Mouse (Mus musculus): ENCODE results near the gene Med12. TPM values are rescaled to one million over a fixed set of nuclear protein-coding genes. Genes with fewer than 3 reads are reported as not detected.
A peak's percentile ranks its signal among the peaks of the same experiment; 100 is the strongest.

Gene Med12
- 18.4 and 21.1 TPM in 2 replicates for polyA plus RNA-seq (2015; fragmentation: Nextera tagmentation; extraction: Ambion mirVana)

- ATAC-seq (ENCODE audit: low read depth) (peak; percentile 98), DNase-seq (peak; percentile 90)
- H3K4me2 ChIP-seq = peak within 1 kb of the TSS; percentile 68
- H3K9ac ChIP-seq = peak within 1 kb of the TSS; percentile 88
- WGBS (ENCODE audit: insufficient replicate concordance) = 13% methylated on average over 54 of the region's 54 CpGs
- H3K4me3 ChIP-seq (replicated peaks) = peak within 1 kb of the TSS; percentile 73
- H3K36me3 ChIP-seq = peaks cover 37% of the 10 kb centered on the region
- no peaks in the 10 kb centered on the region for H3K9me3 ChIP-seq (replicated peaks)
- peak within 1 kb of the TSS; percentile 89 for H3K27ac ChIP-seq
- H3K4me1 ChIP-seq (replicated peaks) = peaks cover 24% of the 10 kb centered on the region
- no peaks in the 10 kb centered on the region; the same call in 1 of the 2 replicates for H3K27me3 ChIP-seq
These were observed at the start of gene Med12 for GRCm38 (mm10) chrX:101273875-101274738. Gene Med12, plus strand, starts transcription at chrX:101274030.

GRCm38 (mm10) chrX:101245011-101245410, 28.8 kb upstream of the Med12 start:
- H3K9me3 ChIP-seq (replicated peaks) = no peaks in the 10 kb centered on the region
- H3K4me2 ChIP-seq = no peak overlapping the region
- H3K9ac ChIP-seq = no peak overlapping the region
- no peak overlapping the region for H3K4me3 ChIP-seq (replicated peaks)
- 26% methylated on average over 1 of the region's 1 CpGs for WGBS (ENCODE audit: insufficient replicate concordance)
- H3K27ac ChIP-seq = no peak overlapping the region
- DNase-seq (no peak), ATAC-seq (ENCODE audit: low read depth) (no peak)
- no peaks in the 10 kb centered on the region for H3K36me3 ChIP-seq
- no peaks in the 10 kb centered on the region for H3K4me1 ChIP-seq (replicated peaks)
- peaks cover 19% of the 10 kb centered on the region; the same call in 1 of the 2 replicates for H3K27me3 ChIP-seq

- Histone ChIP-seq H3K4me2 (peak within 1 kb of the TSS; percentile 78), H3K36me3 (peaks cover 18% of the 10 kb centered on the region), H3K4me3 (replicated peaks) (peak within 1 kb of the TSS; percentile 73), H3K9ac (peak within 1 kb of the TSS; percentile 86), H3K4me1 (replicated peaks) (peaks cover 9% of the 10 kb centered on the region), H3K27ac (peak within 1 kb of the TSS; percentile 80), H3K9me3 (replicated peaks) (no peaks in the 10 kb centered on the region), H3K27me3 (no peaks in the 10 kb centered on the region)
- ATAC-seq (ENCODE audit: low read depth) (peak; percentile 93), DNase-seq (peak; percentile 81)
- 17% methylated on average over 47 of the region's 47 CpGs for WGBS (ENCODE audit: insufficient replicate concordance)
These were observed 19.7 kb upstream of the Med12 start, which contains the start of gene Foxo4 for GRCm38 (mm10) chrX:101253952-101254729. Gene Foxo4, plus strand, starts transcription at chrX:101254528.

GRCm38 (mm10) chrX:101254740-101255139, 19.1 kb upstream of the Med12 start:
- peak overlapping the region; percentile 78 for H3K4me2 ChIP-seq
- ATAC-seq (ENCODE audit: low read depth) = peak; percentile 22
- peaks cover 18% of the 10 kb centered on the region for H3K36me3 ChIP-seq
- H3K27ac ChIP-seq = peak overlapping the region; percentile 80
- no peaks in the 10 kb centered on the region for H3K9me3 ChIP-seq (replicated peaks)
- H3K4me1 ChIP-seq (replicated peaks) = peaks cover 9% of the 10 kb centered on the region
- peak overlapping the region; percentile 73 for H3K4me3 ChIP-seq (replicated peaks)
- H3K27me3 ChIP-seq = no peaks in the 10 kb centered on the region
- H3K9ac ChIP-seq = peak overlapping the region; percentile 86
- WGBS (ENCODE audit: insufficient replicate concordance) = 6% methylated on average over 26 of the region's 26 CpGs
- no peak for DNase-seq

GRCm38 (mm10) chrX:101256603-101257002, 17.2 kb upstream of the Med12 start:
- H3K9me3 ChIP-seq (replicated peaks) = no peaks in the 10 kb centered on the region
- H3K4me2 ChIP-seq = peak overlapping the region; percentile 78
- H3K27ac ChIP-seq = no peak overlapping the region
- DNase-seq (no peak), ATAC-seq (ENCODE audit: low read depth) (no peak)
- H3K36me3 ChIP-seq = peaks cover 18% of the 10 kb centered on the region
- peaks cover 21% of the 10 kb centered on the region for H3K4me1 ChIP-seq (replicated peaks)
- H3K4me3 ChIP-seq (replicated peaks) = no peak overlapping the region
- H3K9ac ChIP-seq = no peak overlapping the region
- 81% methylated on average over 13 of the region's 13 CpGs for WGBS (ENCODE audit: insufficient replicate concordance)
- no peaks in the 10 kb centered on the region for H3K27me3 ChIP-seq

- peaks cover 18% of the 10 kb centered on the region for H3K36me3 ChIP-seq
- DNase-seq (no peak), ATAC-seq (ENCODE audit: low read depth) (peak; percentile 46; the same call in 1 of the 2 replicates)
- WGBS (ENCODE audit: insufficient replicate concordance) = 12% methylated on average over 11 of the region's 13 CpGs
- no peak overlapping the region; the same call in 1 of the 2 replicates for H3K4me2 ChIP-seq
- no peaks in the 10 kb centered on the region for H3K27me3 ChIP-seq
- no peaks in the 10 kb centered on the region for H3K9me3 ChIP-seq (replicated peaks)
- H3K4me1 ChIP-seq (replicated peaks) = peaks cover 27% of the 10 kb centered on the region
- H3K4me3 ChIP-seq (replicated peaks) = no peak overlapping the region
- H3K9ac ChIP-seq = no peak overlapping the region
- peak overlapping the region; percentile 18; the same call in 1 of the 2 replicates for H3K27ac ChIP-seq
These were observed 13.1 kb upstream of the Med12 start for GRCm38 (mm10) chrX:101260441-101261325.

GRCm38 (mm10) chrX:101263892-101264291, 9.9 kb upstream of the Med12 start, which contains the start of gene Gm614:
Gene Gm614, minus strand, starts transcription at chrX:101263992.
- DNase-seq = no peak
- Histone ChIP-seq H3K9me3 (replicated peaks) (no peaks in the 10 kb centered on the region), H3K9ac (no peak within 1 kb of the TSS), H3K36me3 (peaks cover 2% of the 10 kb centered on the region), H3K4me3 (replicated peaks) (no peak within 1 kb of the TSS), H3K4me1 (replicated peaks) (peaks cover 35% of the 10 kb centered on the region), H3K27me3 (no peaks in the 10 kb centered on the region), H3K4me2 (no peak within 1 kb of the TSS), H3K27ac (no peak within 1 kb of the TSS)
- WGBS (ENCODE audit: insufficient replicate concordance) = 83% methylated on average over 1 of the region's 1 CpGs
- ATAC-seq (ENCODE audit: low read depth) = no peak

- Histone ChIP-seq H3K4me3 (replicated peaks) (no peak overlapping the region), H3K4me2 (no peak overlapping the region), H3K27ac (no peak overlapping the region), H3K4me1 (replicated peaks) (peaks cover 23% of the 10 kb centered on the region), H3K9ac (no peak overlapping the region), H3K27me3 (no peaks in the 10 kb centered on the region), H3K9me3 (replicated peaks) (no peaks in the 10 kb centered on the region), H3K36me3 (no peaks in the 10 kb centered on the region)
- no peak for ATAC-seq (ENCODE audit: low read depth)
- no peak for DNase-seq
- 77% methylated on average over 6 of the region's 6 CpGs for WGBS (ENCODE audit: insufficient replicate concordance)
These were observed 7.2 kb upstream of the Med12 start for GRCm38 (mm10) chrX:101266631-101267030.

- no peak within 1 kb of the TSS for H3K4me3 ChIP-seq (replicated peaks)
- ATAC-seq (ENCODE audit: low read depth) = peak; percentile 57
- DNase-seq = no peak
- 27% methylated on average over 5 of the region's 5 CpGs for WGBS (ENCODE audit: insufficient replicate concordance)
- no peaks in the 10 kb centered on the region for H3K36me3 ChIP-seq
- no peak within 1 kb of the TSS for H3K9ac ChIP-seq
- no peak within 1 kb of the TSS for H3K27ac ChIP-seq
- peaks cover 26% of the 10 kb centered on the region for H3K4me1 ChIP-seq (replicated peaks)
- no peaks in the 10 kb centered on the region for H3K27me3 ChIP-seq
- no peaks in the 10 kb centered on the region for H3K9me3 ChIP-seq (replicated peaks)
- peak within 1 kb of the TSS; percentile 19 for H3K4me2 ChIP-seq
These were observed 5.6 kb upstream of the Med12 start, which contains the start of gene Il2rg for GRCm38 (mm10) chrX:101268025-101268754. Gene Il2rg, minus strand, starts transcription at chrX:101268255.

GRCm38 (mm10) chrX:101268755-101269124, 5.1 kb upstream of the Med12 start, which contains the start of gene Gm20489:
Gene Gm20489, minus strand, starts transcription at chrX:101269023.
- no peak within 1 kb of the TSS for H3K27ac ChIP-seq
- H3K4me3 ChIP-seq (replicated peaks) = no peak within 1 kb of the TSS
- no peak within 1 kb of the TSS for H3K9ac ChIP-seq
- H3K4me1 ChIP-seq (replicated peaks) = peaks cover 31% of the 10 kb centered on the region
- ATAC-seq (ENCODE audit: low read depth) (no peak), DNase-seq (no peak)
- no peaks in the 10 kb centered on the region for H3K36me3 ChIP-seq
- WGBS (ENCODE audit: insufficient replicate concordance) = 37% methylated on average over 3 of the region's 3 CpGs
- no peaks in the 10 kb centered on the region for H3K27me3 ChIP-seq
- peak within 1 kb of the TSS; percentile 19 for H3K4me2 ChIP-seq
- no peaks in the 10 kb centered on the region for H3K9me3 ChIP-seq (replicated peaks)

Data from liver, embryonic 13.5 days (tissue).